Mouse (Mus musculus) neural tube, embryonic 14.5 days (tissue): ENCODE data around the gene Vcl. TPM values are rescaled to one million over a fixed set of nuclear protein-coding genes. Genes with fewer than 3 reads are reported as not detected.

Source experiments
- ATAC-seq: fragments of 200-750 bp; cut with Nextera tagmentation; 2 replicates; pipeline ENCODE4 v1.8.0; 2017; ENCODE audit warnings: low read depth, mild to moderate bottlenecking, moderate TSS enrichment, moderate library complexity
- H3K27ac ChIP-seq: fragments of 300-500 bp; sonication (generic); 2 replicates; pipeline ENCODE4 v1.5.1; 2014; ENCODE audit warnings: low read depth, mild to moderate bottlenecking, control low read depth, low read length, moderate library complexity, mixed read lengths
- H3K27me3 ChIP-seq: fragments of 300-500 bp; sonication (generic); 2 replicates; pipeline ENCODE4 v1.6.1; 2014; ENCODE audit warnings: low read length; ENCODE audit not compliant: control insufficient read depth, insufficient read depth
- H3K36me3 ChIP-seq: fragments of 300-500 bp; sonication (generic); 2 replicates; pipeline ENCODE4 v1.6.1; 2014; ENCODE audit warnings: low read length, mixed read lengths; ENCODE audit not compliant: control insufficient read depth, insufficient read depth
- H3K4me1 ChIP-seq: fragments of 300-500 bp; sonication (generic); 2 replicates; pipeline ENCODE4 v1.6.1; 2014; ENCODE audit warnings: low read length; ENCODE audit not compliant: control insufficient read depth, insufficient read depth
- H3K4me2 ChIP-seq: fragments of 300-500 bp; sonication (generic); 2 replicates; pipeline ENCODE4 v1.6.1; 2014; ENCODE audit warnings: mild to moderate bottlenecking, low read depth, low read length, control low read depth
- H3K4me3 ChIP-seq: fragments of 300-500 bp; sonication (generic); 2 replicates; pipeline ENCODE4 v1.5.1; 2014; ENCODE audit warnings: low read depth, low read length, control low read depth, mixed read lengths
- H3K9ac ChIP-seq: fragments of 300-500 bp; sonication (generic); replicated peaks from 2 replicates; pipeline ENCODE4 v1.6.1; 2014; ENCODE audit warnings: low read depth, mild to moderate bottlenecking, control low read depth, low read length, mixed read lengths
- H3K9me3 ChIP-seq: fragments of 300-500 bp; sonication (generic); 2 replicates; pipeline ENCODE4 v1.6.1; 2016; ENCODE audit warnings: low read length; ENCODE audit not compliant: control insufficient read depth
- WGBS: fragments of 180-500 bp; shearing (Covaris S2); extraction: QIAGEN DNeasy Blood & Tissue Kit; methylation state at CpG from one replicate; pipeline ENCODE4 v1.1.7; 2014; 5-methylcytosine and 5-hydroxymethylcytosine counted together
- polyA plus RNA-seq: library from polyadenylated mRNA; unstranded; fragments of >200 nt; fragmentation: Nextera tagmentation; extraction: Ambion mirVana; gene quantifications from 2 replicates; pipeline ENCODE4 v1.2.1, GENCODE M21; 2014

Vcl gene
- polyA plus RNA-seq, 1 experiment from 2014 or later, result 18.2 TPM

DNA sequence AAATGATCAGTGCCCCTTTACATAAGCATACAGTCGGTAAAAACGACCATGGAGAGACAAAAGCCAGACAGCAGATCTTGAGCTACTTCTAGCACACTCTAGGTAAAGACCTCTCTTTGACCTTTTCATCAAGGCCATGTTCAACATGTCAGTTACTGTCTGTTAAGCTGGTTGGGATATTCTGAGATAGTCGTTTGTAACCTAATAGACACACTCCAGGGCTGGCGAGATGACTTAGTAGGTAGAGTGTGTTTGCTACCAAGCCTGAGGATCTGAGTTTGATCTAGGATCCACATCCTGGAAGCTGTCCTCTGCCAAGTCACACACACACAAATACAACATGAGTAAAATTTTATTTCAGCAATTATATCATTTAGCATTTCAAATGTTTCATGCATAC, 110.4 kb downstream of the Vcl start:
- Histone ChIP-seq H3K36me3 (peaks cover 32% of the 10 kb centered on the region), H3K9ac (no peak overlapping the region), H3K4me3 (no peak overlapping the region), H3K27me3 (no peaks in the 10 kb centered on the region), H3K4me1 (no peaks in the 10 kb centered on the region), H3K27ac (no peak overlapping the region), H3K9me3 (no peaks in the 10 kb centered on the region), H3K4me2 (no peak overlapping the region)
- 90% methylated on average over 4 of the region's 4 CpGs for WGBS
- no peak for ATAC-seq

GRCm38 (mm10) chr14:21047840-21048239, 118.6 kb downstream of the Vcl start:
- no peak for ATAC-seq
- no peaks in the 10 kb centered on the region for H3K36me3 ChIP-seq
- 89% methylated on average over 2 of the region's 2 CpGs for WGBS

GRCm38 (mm10) chr14:21048879-21049278, 119.7 kb downstream of the Vcl start:
- Histone ChIP-seq H3K27ac (no peak overlapping the region), H3K4me1 (no peaks in the 10 kb centered on the region), H3K4me2 (no peak overlapping the region), H3K9me3 (no peaks in the 10 kb centered on the region), H3K9ac (no peak overlapping the region), H3K4me3 (no peak overlapping the region), H3K27me3 (no peaks in the 10 kb centered on the region), H3K36me3 (no peaks in the 10 kb centered on the region)
- ATAC-seq, result no peak

More at GRCm38 (mm10) chr14:21047840-21048239, 118.6 kb downstream of the Vcl start:
- Histone ChIP-seq H3K27me3 (no peaks in the 10 kb centered on the region), H3K4me2 (no peak overlapping the region), H3K27ac (no peak overlapping the region), H3K9ac (no peak overlapping the region), H3K9me3 (no peaks in the 10 kb centered on the region), H3K4me3 (no peak overlapping the region), H3K4me1 (no peaks in the 10 kb centered on the region)

DNA sequence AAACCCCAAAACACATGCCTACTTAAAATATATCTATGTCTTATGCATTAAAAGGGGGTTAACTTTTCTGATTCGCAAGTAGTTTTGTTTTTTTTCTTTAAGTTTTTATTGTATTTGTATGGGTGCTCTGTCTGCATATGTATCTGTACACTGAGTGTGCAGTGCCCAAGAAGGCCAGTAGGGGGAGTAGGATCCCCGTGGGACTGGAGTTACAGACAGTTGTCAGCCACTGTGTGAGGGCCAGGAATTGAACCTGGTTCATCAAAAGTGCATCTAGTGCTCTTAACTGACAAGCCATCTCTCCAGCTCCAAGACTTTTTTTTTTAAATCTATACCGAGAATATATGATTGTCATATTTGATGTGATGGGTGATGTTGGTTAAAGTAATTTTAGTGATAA, 121.5 kb downstream of the Vcl start:
- WGBS, result 79% methylated on average over 3 of the region's 3 CpGs
- H3K27me3 ChIP-seq, result no peaks in the 10 kb centered on the region
- no peaks in the 10 kb centered on the region for H3K9me3 ChIP-seq
- H3K4me1 ChIP-seq, result no peaks in the 10 kb centered on the region
- H3K27ac ChIP-seq, result no peak overlapping the region
- H3K36me3 ChIP-seq, result no peaks in the 10 kb centered on the region
- no peak for ATAC-seq
- H3K4me3 ChIP-seq, result no peak overlapping the region
- no peak overlapping the region for H3K9ac ChIP-seq
- H3K4me2 ChIP-seq, result no peak overlapping the region

- Histone ChIP-seq H3K36me3 (no peaks in the 10 kb centered on the region), H3K4me1 (no peaks in the 10 kb centered on the region), H3K27me3 (no peaks in the 10 kb centered on the region), H3K9me3 (no peaks in the 10 kb centered on the region), H3K4me3 (peak overlapping the region; percentile 72), H3K27ac (peak overlapping the region; percentile 95), H3K4me2 (peak overlapping the region; percentile 80), H3K9ac (peak overlapping the region; percentile 66)
- no peak; the same call in 1 of the 2 replicates for ATAC-seq
- WGBS, result 10% methylated on average over 28 of the region's 28 CpGs
Measured at GRCm38 (mm10) chr14:21051380-21052111, 122.3 kb downstream of the Vcl start.

- peak; percentile 98 for ATAC-seq
- peak within 1 kb of the TSS; percentile 66 for H3K9ac ChIP-seq
- peak within 1 kb of the TSS; percentile 95 for H3K27ac ChIP-seq
- H3K27me3 ChIP-seq, result no peaks in the 10 kb centered on the region
- H3K4me2 ChIP-seq, result peak within 1 kb of the TSS; percentile 80
- H3K36me3 ChIP-seq, result no peaks in the 10 kb centered on the region
- H3K4me3 ChIP-seq, result peak within 1 kb of the TSS; percentile 72
- no peaks in the 10 kb centered on the region for H3K9me3 ChIP-seq
- no peaks in the 10 kb centered on the region for H3K4me1 ChIP-seq
- whole genome bisulfite sequencing, result under 1% methylated on average over 45 of the region's 48 CpGs
Measured at GRCm38 (mm10) chr14:21052112-21052780, 123.0 kb downstream of the Vcl start, which contains the start of the genes Ap3m1 and Adk. Ap3m1 (minus strand) TSS chr14:21052508. Adk (plus strand) TSS chr14:21052574.

DNA sequence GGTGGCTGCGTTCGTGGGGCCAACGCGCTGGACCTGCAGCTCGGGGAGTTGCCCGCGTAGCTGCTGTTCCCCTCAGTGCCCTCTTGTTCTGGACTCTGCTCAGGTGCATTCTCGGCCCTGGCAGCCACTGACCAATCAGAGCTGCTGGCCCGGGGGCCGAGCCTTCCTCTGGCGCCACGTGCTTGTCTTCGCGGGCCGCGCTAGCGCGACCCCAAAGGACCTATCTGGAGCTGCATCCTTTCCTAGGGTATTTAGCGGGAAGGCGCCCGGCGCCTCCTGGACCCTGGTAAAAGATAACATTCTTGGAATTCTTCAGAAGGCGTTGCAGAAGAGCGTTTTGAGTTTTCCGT, 123.6 kb downstream of the Vcl start:
- ATAC-seq, result peak; percentile 81
- Histone ChIP-seq H3K4me1 (no peaks in the 10 kb centered on the region), H3K4me2 (peak overlapping the region; percentile 80), H3K4me3 (peak overlapping the region; percentile 72), H3K9me3 (no peaks in the 10 kb centered on the region), H3K27ac (peak overlapping the region; percentile 52), H3K27me3 (no peaks in the 10 kb centered on the region), H3K36me3 (no peaks in the 10 kb centered on the region), H3K9ac (peak overlapping the region; percentile 66)
- under 1% methylated on average over 23 of the region's 25 CpGs for WGBS

DNA sequence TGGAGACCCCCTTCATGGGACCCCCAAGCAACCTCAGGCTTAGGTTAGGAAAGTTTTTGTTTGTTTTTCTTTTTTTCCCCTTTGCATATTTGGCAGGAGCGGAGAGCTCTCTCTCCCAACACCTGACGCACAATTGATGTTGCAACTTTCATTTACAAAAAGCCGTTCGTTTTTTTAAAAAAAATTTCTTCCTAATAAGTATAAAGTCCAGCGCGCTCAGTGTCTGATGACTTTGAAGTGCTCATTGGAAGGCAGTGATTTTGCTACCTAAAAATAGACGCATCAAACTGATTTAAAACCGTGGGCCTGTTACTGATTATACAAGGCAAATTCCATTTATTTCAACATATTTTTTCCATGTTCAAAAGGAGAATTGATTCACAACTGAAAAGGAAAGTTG, 124.0 kb downstream of the Vcl start:
- H3K4me2 ChIP-seq, result peak overlapping the region; percentile 80
- no peaks in the 10 kb centered on the region for H3K9me3 ChIP-seq
- no peaks in the 10 kb centered on the region for H3K27me3 ChIP-seq
- H3K27ac ChIP-seq, result no peak overlapping the region
- no peaks in the 10 kb centered on the region for H3K36me3 ChIP-seq
- no peak for ATAC-seq
- peak overlapping the region; percentile 72 for H3K4me3 ChIP-seq
- no peaks in the 10 kb centered on the region for H3K4me1 ChIP-seq
- WGBS, result 13% methylated on average over 8 of the region's 8 CpGs
- H3K9ac ChIP-seq, result peak overlapping the region; percentile 66; the same call in 1 of the 2 replicates

DNA sequence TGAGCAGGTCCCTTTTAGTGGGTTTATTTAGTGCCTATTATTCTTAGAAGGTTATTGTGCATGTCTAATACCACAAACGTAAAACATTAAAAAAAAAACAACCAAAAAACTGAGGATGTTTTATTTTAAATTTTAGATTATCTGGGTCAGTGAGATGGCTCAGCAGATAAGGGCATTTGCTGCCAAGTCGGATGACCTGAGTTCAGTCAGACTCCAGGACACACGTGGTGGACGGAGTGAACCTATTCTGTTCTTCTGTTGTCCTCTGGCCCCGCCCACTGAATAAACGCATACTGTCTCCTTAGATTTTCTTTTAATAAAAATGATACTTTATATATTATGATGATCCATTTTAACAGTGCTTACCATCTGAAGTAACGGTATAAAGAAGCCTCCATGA, 124.4 kb downstream of the Vcl start:
- H3K9ac ChIP-seq, result no peak overlapping the region
- WGBS, result 50% methylated on average over 7 of the region's 7 CpGs
- ATAC-seq, result no peak
- no peaks in the 10 kb centered on the region for H3K9me3 ChIP-seq
- no peaks in the 10 kb centered on the region for H3K36me3 ChIP-seq
- no peaks in the 10 kb centered on the region for H3K4me1 ChIP-seq
- H3K27me3 ChIP-seq, result no peaks in the 10 kb centered on the region
- no peak overlapping the region for H3K4me3 ChIP-seq
- H3K4me2 ChIP-seq, result no peak overlapping the region; the same call in 1 of the 2 replicates
- no peak overlapping the region for H3K27ac ChIP-seq
